Mouse (Mus musculus) gastrocnemius, adult 18-20 months (tissue): Measurements from ENCODE around the gene Zfp277. TPM values are rescaled to one million over a fixed set of nuclear protein-coding genes. Genes with fewer than 3 reads are reported as not detected.

Experiments used
- total RNA-seq, 2 experiments: library from RNA; stranded (reverse); gene quantifications; 2 replicates each; pipeline ENCODE4 v1.2.3; 2021

Zfp277 gene
- total RNA-seq, 2 experiments from 2014 or later, result 8.0 to 9.1 TPM

Other genes with a start within 250 kb of the Zfp277 start
- 10 to 100 TPM; 60.6 to 68.5 TPM for gene Lsmem1, start 246.4 kb downstream of the Zfp277 start, total RNA-seq
- gene Ifrd1, start 197.4 kb downstream of the Zfp277 start, total RNA-seq, result 100 to 1,000 TPM in 1 of 2 experiments, 10 to 100 TPM in 1; 79.2 to 225 TPM
- gene Dock4, start 50 bp upstream of the Zfp277 start, total RNA-seq, result 10 to 100 TPM in 1 of 2 experiments, 1 to 10 TPM in 1; 8.2 to 10.1 TPM